Mouse (Mus musculus): ENCODE data around the gene Iqgap2. TPM values are rescaled to one million over a fixed set of nuclear protein-coding genes. Genes with fewer than 3 reads are reported as not detected.

Iqgap2 gene
- polyA plus RNA-seq, 1 experiment from 2014 or later: 4.2 TPM

GRCm38 (mm10) chr13:95712054-95712453 is 179.7 kb downstream of the Iqgap2 start:
- no peak overlapping the region for H3K4me3 ChIP-seq (ENCODE audit: low read depth, low read length)
- H3K27ac ChIP-seq (ENCODE audit: low read depth, low read length): no peak overlapping the region
- H3K4me1 ChIP-seq (ENCODE audit: control insufficient read depth, insufficient read depth, low read length): no peaks in the 10 kb centered on the region
- no peak for DNase-seq (ENCODE audit: low spot score)
- ATAC-seq: no peak
- H3K9ac ChIP-seq (ENCODE audit: low read length): no peak overlapping the region
- no peaks in the 10 kb centered on the region for H3K9me3 ChIP-seq (replicated peaks; ENCODE audit: control insufficient read depth, low read length)
- H3K36me3 ChIP-seq (ENCODE audit: control insufficient read depth, insufficient read depth, low read length): no peaks in the 10 kb centered on the region
- no peaks in the 10 kb centered on the region for H3K27me3 ChIP-seq (replicated peaks; ENCODE audit: control insufficient read depth, insufficient read depth, low read length)
- H3K4me2 ChIP-seq (ENCODE audit: low read length): no peak overlapping the region

- DNase-seq (ENCODE audit: low spot score) (no peak), ATAC-seq (no peak)
- no peaks in the 10 kb centered on the region for H3K4me1 ChIP-seq (ENCODE audit: control insufficient read depth, insufficient read depth, low read length)
- H3K36me3 ChIP-seq (ENCODE audit: control insufficient read depth, insufficient read depth, low read length): no peaks in the 10 kb centered on the region
- no peak overlapping the region for H3K27ac ChIP-seq (ENCODE audit: low read depth, low read length)
- no peak overlapping the region for H3K4me2 ChIP-seq (ENCODE audit: low read length)
- WGBS: 96% methylated on average over 6 of the region's 6 CpGs
- no peaks in the 10 kb centered on the region for H3K27me3 ChIP-seq (replicated peaks; ENCODE audit: control insufficient read depth, insufficient read depth, low read length)
- H3K9me3 ChIP-seq (replicated peaks; ENCODE audit: control insufficient read depth, low read length): no peaks in the 10 kb centered on the region
- no peak overlapping the region for H3K9ac ChIP-seq (ENCODE audit: low read length)
- H3K4me3 ChIP-seq (ENCODE audit: low read depth, low read length): no peak overlapping the region
Observed at GRCm38 (mm10) chr13:95705589-95705988, 186.1 kb downstream of the Iqgap2 start.

GRCm38 (mm10) chr13:95703376-95703775 is 188.3 kb downstream of the Iqgap2 start:
- Histone ChIP-seq H3K9me3 (replicated peaks; ENCODE audit: control insufficient read depth, low read length) (no peaks in the 10 kb centered on the region), H3K4me1 (ENCODE audit: control insufficient read depth, insufficient read depth, low read length) (no peaks in the 10 kb centered on the region), H3K27me3 (replicated peaks; ENCODE audit: control insufficient read depth, insufficient read depth, low read length) (no peaks in the 10 kb centered on the region), H3K4me3 (ENCODE audit: low read depth, low read length) (no peak overlapping the region), H3K9ac (ENCODE audit: low read length) (no peak overlapping the region), H3K27ac (ENCODE audit: low read depth, low read length) (no peak overlapping the region), H3K36me3 (ENCODE audit: control insufficient read depth, insufficient read depth, low read length) (no peaks in the 10 kb centered on the region), H3K4me2 (ENCODE audit: low read length) (no peak overlapping the region)
- WGBS: 78% methylated on average over 5 of the region's 5 CpGs
- no peak for ATAC-seq
- no peak for DNase-seq (ENCODE audit: low spot score)

GRCm38 (mm10) chr13:95697874-95698273 is 193.8 kb downstream of the Iqgap2 start:
- H3K27me3 ChIP-seq (replicated peaks; ENCODE audit: control insufficient read depth, insufficient read depth, low read length): no peaks in the 10 kb centered on the region
- peaks cover 2% of the 10 kb centered on the region; the same call in 1 of the 2 replicates for H3K4me1 ChIP-seq (ENCODE audit: control insufficient read depth, insufficient read depth, low read length)
- no peak overlapping the region for H3K27ac ChIP-seq (ENCODE audit: low read depth, low read length)
- ATAC-seq (no peak), DNase-seq (ENCODE audit: low spot score) (no peak)
- no peaks in the 10 kb centered on the region for H3K36me3 ChIP-seq (ENCODE audit: control insufficient read depth, insufficient read depth, low read length)
- H3K9ac ChIP-seq (ENCODE audit: low read length): no peak overlapping the region; the same call in 1 of the 2 replicates
- 20% methylated on average over 6 of the region's 6 CpGs for WGBS
- no peak overlapping the region for H3K4me3 ChIP-seq (ENCODE audit: low read depth, low read length)
- H3K4me2 ChIP-seq (ENCODE audit: low read length): no peak overlapping the region
- H3K9me3 ChIP-seq (replicated peaks; ENCODE audit: control insufficient read depth, low read length): no peaks in the 10 kb centered on the region

- 36% methylated on average over 4 of the region's 4 CpGs for WGBS
Observed at GRCm38 (mm10) chr13:95696654-95697163, 195.0 kb downstream of the Iqgap2 start, which contains the start of gene F2rl2. TSS of gene F2rl2 (plus strand) at chr13:95696853.

GRCm38 (mm10) chr13:95696120-95696653 is 195.5 kb downstream of the Iqgap2 start:
- 52% methylated on average over 9 of the region's 9 CpGs for WGBS
- no peak overlapping the region for H3K4me2 ChIP-seq (ENCODE audit: low read length)
- no peaks in the 10 kb centered on the region for H3K27me3 ChIP-seq (replicated peaks; ENCODE audit: control insufficient read depth, insufficient read depth, low read length)
- DNase-seq (ENCODE audit: low spot score) (no peak), ATAC-seq (no peak)
- no peaks in the 10 kb centered on the region for H3K9me3 ChIP-seq (replicated peaks; ENCODE audit: control insufficient read depth, low read length)
- peaks cover 2% of the 10 kb centered on the region; the same call in 1 of the 2 replicates for H3K4me1 ChIP-seq (ENCODE audit: control insufficient read depth, insufficient read depth, low read length)
- H3K4me3 ChIP-seq (ENCODE audit: low read depth, low read length): no peak overlapping the region
- H3K9ac ChIP-seq (ENCODE audit: low read length): no peak overlapping the region
- H3K36me3 ChIP-seq (ENCODE audit: control insufficient read depth, insufficient read depth, low read length): no peaks in the 10 kb centered on the region
- no peak overlapping the region for H3K27ac ChIP-seq (ENCODE audit: low read depth, low read length)

More at GRCm38 (mm10) chr13:95696654-95697163, 195.0 kb downstream of the Iqgap2 start, which contains the start of gene F2rl2:
- Histone ChIP-seq H3K27me3 (replicated peaks; ENCODE audit: control insufficient read depth, insufficient read depth, low read length) (no peaks in the 10 kb centered on the region), H3K9ac (ENCODE audit: low read length) (no peak within 1 kb of the TSS), H3K4me3 (ENCODE audit: low read depth, low read length) (no peak within 1 kb of the TSS), H3K4me2 (ENCODE audit: low read length) (no peak within 1 kb of the TSS), H3K4me1 (ENCODE audit: control insufficient read depth, insufficient read depth, low read length) (peaks cover 2% of the 10 kb centered on the region; the same call in 1 of the 2 replicates), H3K9me3 (replicated peaks; ENCODE audit: control insufficient read depth, low read length) (no peaks in the 10 kb centered on the region), H3K27ac (ENCODE audit: low read depth, low read length) (no peak within 1 kb of the TSS), H3K36me3 (ENCODE audit: control insufficient read depth, insufficient read depth, low read length) (no peaks in the 10 kb centered on the region)
- ATAC-seq: peak; percentile 52; the same call in 1 of the 2 replicates
- peak; percentile 62 for DNase-seq (ENCODE audit: low spot score)

GRCm38 (mm10) chr13:95692201-95692600 is 199.5 kb downstream of the Iqgap2 start:
- H3K9me3 ChIP-seq (replicated peaks; ENCODE audit: control insufficient read depth, low read length): no peaks in the 10 kb centered on the region
- DNase-seq (ENCODE audit: low spot score) (no peak), ATAC-seq (no peak)
- H3K27ac ChIP-seq (ENCODE audit: low read depth, low read length): no peak overlapping the region
- no peak overlapping the region for H3K4me2 ChIP-seq (ENCODE audit: low read length)
- peaks cover 2% of the 10 kb centered on the region; the same call in 1 of the 2 replicates for H3K4me1 ChIP-seq (ENCODE audit: control insufficient read depth, insufficient read depth, low read length)
- no peaks in the 10 kb centered on the region for H3K36me3 ChIP-seq (ENCODE audit: control insufficient read depth, insufficient read depth, low read length)
- no peak overlapping the region for H3K4me3 ChIP-seq (ENCODE audit: low read depth, low read length)
- H3K27me3 ChIP-seq (replicated peaks; ENCODE audit: control insufficient read depth, insufficient read depth, low read length): no peaks in the 10 kb centered on the region
- H3K9ac ChIP-seq (ENCODE audit: low read length): no peak overlapping the region
- WGBS: 92% methylated on average over 8 of the region's 8 CpGs

GRCm38 (mm10) chr13:95688576-95688975 is 203.1 kb downstream of the Iqgap2 start:
- no peak for ATAC-seq
- WGBS: 94% methylated on average over 1 of the region's 1 CpGs

GRCm38 (mm10) chr13:95685736-95686135 is 206.0 kb downstream of the Iqgap2 start:
- no peak overlapping the region for H3K9ac ChIP-seq (ENCODE audit: low read length)
- 87% methylated on average over 5 of the region's 5 CpGs for WGBS
- no peak overlapping the region for H3K27ac ChIP-seq (ENCODE audit: low read depth, low read length)
- H3K4me2 ChIP-seq (ENCODE audit: low read length): no peak overlapping the region
- no peaks in the 10 kb centered on the region for H3K27me3 ChIP-seq (replicated peaks; ENCODE audit: control insufficient read depth, insufficient read depth, low read length)
- no peaks in the 10 kb centered on the region for H3K4me1 ChIP-seq (ENCODE audit: control insufficient read depth, insufficient read depth, low read length)
- H3K9me3 ChIP-seq (replicated peaks; ENCODE audit: control insufficient read depth, low read length): no peaks in the 10 kb centered on the region
- no peak overlapping the region for H3K4me3 ChIP-seq (ENCODE audit: low read depth, low read length)
- peaks cover 7% of the 10 kb centered on the region; the same call in 1 of the 2 replicates for H3K36me3 ChIP-seq (ENCODE audit: control insufficient read depth, insufficient read depth, low read length)
- ATAC-seq (no peak), DNase-seq (ENCODE audit: low spot score) (no peak)

More at GRCm38 (mm10) chr13:95688576-95688975, 203.1 kb downstream of the Iqgap2 start:
- Histone ChIP-seq H3K36me3 (ENCODE audit: control insufficient read depth, insufficient read depth, low read length) (no peaks in the 10 kb centered on the region), H3K27ac (ENCODE audit: low read depth, low read length) (no peak overlapping the region), H3K4me3 (ENCODE audit: low read depth, low read length) (no peak overlapping the region), H3K9me3 (replicated peaks; ENCODE audit: control insufficient read depth, low read length) (no peaks in the 10 kb centered on the region), H3K4me2 (ENCODE audit: low read length) (no peak overlapping the region), H3K9ac (ENCODE audit: low read length) (no peak overlapping the region), H3K4me1 (ENCODE audit: control insufficient read depth, insufficient read depth, low read length) (peaks cover 2% of the 10 kb centered on the region; the same call in 1 of the 2 replicates), H3K27me3 (replicated peaks; ENCODE audit: control insufficient read depth, insufficient read depth, low read length) (no peaks in the 10 kb centered on the region)
- no peak for DNase-seq (ENCODE audit: low spot score)

Measured in forebrain, embryonic 14.5 days (tissue).